Comparison of ENCODE assay signal across 9 mouse cellular contexts in genomic region chr1:21101221-21102006, GRCm38 (mm10). TPM values are rescaled to one million over a fixed set of nuclear protein-coding genes. Genes with fewer than 3 reads are reported as not detected.
DNase-seq lines count a peak whose midpoint lies in the region; ATAC-seq and TF ChIP-seq lines count a peak whose summit lies in the region.
"Had no signal": no experiment of that assay in that cellular context is flagged by ENCODE, and none has a peak within 500 bp of the region (broad histone marks: within the 10 kb centered on the region; RNA-seq: fewer than 3 reads in every experiment).

No protein-coding gene starts in this region.

- no peak overlapping the region for H3K9ac ChIP-seq in midbrain, embryonic 11.5 days (ENCODE audit: low read length)
- H3K9ac ChIP-seq in midbrain, embryonic 13.5 days (replicated peaks) = no peak overlapping the region
- H3K9ac ChIP-seq in forebrain, embryonic 13.5 days = no peak overlapping the region
- H3K9ac ChIP-seq in stomach, postnatal 0 days (ENCODE audit: low read length) = no peak overlapping the region

- TF ChIP-seq POLR2A in bone marrow, adult 2 months (IDR thresholded peaks at IDR 0.05; ENCODE audit: borderline replicate concordance, control insufficient read depth, low read depth, low read length) = no peak

- H3K27ac ChIP-seq in midbrain, embryonic 11.5 days (ENCODE audit: low read depth, low read length) = no peak overlapping the region
- H3K27ac ChIP-seq in midbrain, embryonic 13.5 days = no peak overlapping the region
- H3K27ac ChIP-seq in bone marrow, adult 2 months (ENCODE audit: control insufficient read depth, insufficient read depth, low read depth, low read length, poor library complexity) = no peak overlapping the region
- H3K27ac ChIP-seq in forebrain, embryonic 13.5 days = no peak overlapping the region
- no peak overlapping the region for H3K27ac ChIP-seq in stomach, postnatal 0 days (replicated peaks)
- H3K27ac ChIP-seq: macrophage had no signal

- no peaks in the 10 kb centered on the region; the same call in 1 of the 2 replicates for H3K27me3 ChIP-seq in midbrain, embryonic 11.5 days (ENCODE audit: control insufficient read depth, insufficient read depth, low read length)
- H3K27me3 ChIP-seq in midbrain, embryonic 13.5 days = no peaks in the 10 kb centered on the region
- H3K27me3 ChIP-seq in forebrain, embryonic 13.5 days = no peaks in the 10 kb centered on the region
- no peaks in the 10 kb centered on the region for H3K27me3 ChIP-seq in stomach, postnatal 0 days (ENCODE audit: control insufficient read depth, insufficient read depth, low read length)

- peak; percentile 33 for ATAC-seq in midbrain, embryonic 11.5 days (ENCODE audit: low FRiP score)
- ATAC-seq in midbrain, embryonic 13.5 days = no peak
- ATAC-seq in forebrain, embryonic 13.5 days = 0 out of 2 replicates have a peak, but pooled peaks have one; percentile 30
- no peak for ATAC-seq in stomach, postnatal 0 days (ENCODE audit: low FRiP score, low TSS enrichment)

- H3K36me3 ChIP-seq in midbrain, embryonic 11.5 days (ENCODE audit: control insufficient read depth, insufficient read depth, low read length) = no peaks in the 10 kb centered on the region
- H3K36me3 ChIP-seq in midbrain, embryonic 13.5 days = no peaks in the 10 kb centered on the region
- H3K36me3 ChIP-seq in forebrain, embryonic 13.5 days (ENCODE audit: poor library complexity, severe bottlenecking) = no peaks in the 10 kb centered on the region
- no peaks in the 10 kb centered on the region for H3K36me3 ChIP-seq in stomach, postnatal 0 days (ENCODE audit: control insufficient read depth, insufficient read depth, low read length)

- TF ChIP-seq CTCF in bone marrow, adult 2 months (IDR thresholded peaks at IDR 0.05; ENCODE audit: control insufficient read depth, insufficient read depth, low read length) = peak; percentile 85
- TF ChIP-seq CTCF in stomach, postnatal 0 days (IDR thresholded peaks at IDR 0.05; ENCODE audit: low read depth) = peak; percentile 85

- TF ChIP-seq EP300 in stomach, postnatal 0 days (optimal IDR thresholded peaks at IDR 0.05) = no peak

- no peak overlapping the region for H3K4me3 ChIP-seq in midbrain, embryonic 11.5 days (ENCODE audit: low read depth, low read length)
- no peak overlapping the region for H3K4me3 ChIP-seq in midbrain, embryonic 13.5 days (replicated peaks)
- no peak overlapping the region for H3K4me3 ChIP-seq in bone marrow, adult 2 months (replicated peaks; ENCODE audit: control insufficient read depth, low read depth, low read length)
- H3K4me3 ChIP-seq in forebrain, embryonic 13.5 days = no peak overlapping the region
- no peak overlapping the region for H3K4me3 ChIP-seq in stomach, postnatal 0 days (ENCODE audit: low read depth, low read length)

- WGBS in midbrain, embryonic 11.5 days = 56% methylated on average over 15 of the region's 15 CpGs
- 59% methylated on average over 15 of the region's 15 CpGs for WGBS in midbrain, embryonic 13.5 days
- WGBS in bone marrow, adult 2 months = 23% methylated on average over 15 of the region's 15 CpGs
- WGBS in forebrain, embryonic 13.5 days = 58% methylated on average over 15 of the region's 15 CpGs
- WGBS in stomach, postnatal 0 days = 39% methylated on average over 15 of the region's 15 CpGs

- DNase-seq in midbrain, embryonic 11.5 days (ENCODE audit: low spot score, missing footprints) = no peak
- DNase-seq in heart, postnatal 4 days = peak; percentile 86
- DNase-seq in layer of hippocampus, postnatal 25 days (ENCODE audit: extremely low spot score in 1 of 2, low spot score in 1 of 2) = peak; percentile 19 to 74
- DNase-seq in lung, postnatal 25 days (ENCODE audit: low spot score) = peak; percentile 75
- DNase-seq in stomach, postnatal 0 days (ENCODE audit: low spot score) = peak; percentile 68

- no peaks in the 10 kb centered on the region for H3K9me3 ChIP-seq in midbrain, embryonic 11.5 days (ENCODE audit: control insufficient read depth, low read length)
- no peaks in the 10 kb centered on the region for H3K9me3 ChIP-seq in midbrain, embryonic 13.5 days
- no peaks in the 10 kb centered on the region for H3K9me3 ChIP-seq in forebrain, embryonic 13.5 days (replicated peaks)
- H3K9me3 ChIP-seq in stomach, postnatal 0 days (ENCODE audit: control insufficient read depth, low read length) = no peaks in the 10 kb centered on the region

- H3K4me2 ChIP-seq in midbrain, embryonic 11.5 days = no peak overlapping the region
- H3K4me2 ChIP-seq in midbrain, embryonic 13.5 days (replicated peaks) = no peak overlapping the region
- no peak overlapping the region for H3K4me2 ChIP-seq in forebrain, embryonic 13.5 days
- H3K4me2 ChIP-seq in stomach, postnatal 0 days (replicated peaks; ENCODE audit: low read depth) = no peak overlapping the region

- H3K4me1 ChIP-seq in midbrain, embryonic 11.5 days (ENCODE audit: control insufficient read depth, insufficient read depth, low read length) = no peaks in the 10 kb centered on the region
- H3K4me1 ChIP-seq in midbrain, embryonic 13.5 days (replicated peaks) = no peaks in the 10 kb centered on the region; the same call in 1 of the 2 replicates
- no peaks in the 10 kb centered on the region for H3K4me1 ChIP-seq in bone marrow, adult 2 months (ENCODE audit: control insufficient read depth, insufficient read depth, low read length)
- H3K4me1 ChIP-seq in forebrain, embryonic 13.5 days = no peaks in the 10 kb centered on the region
- H3K4me1 ChIP-seq in stomach, postnatal 0 days (replicated peaks; ENCODE audit: control insufficient read depth, insufficient read depth) = no peaks in the 10 kb centered on the region

RNA-seq across cellular contexts. Expression of gene Tram2, which starts 22.4 kb away (rescaled TPM):
- 6.1 and 6.4 TPM in 2 replicates for polyA plus RNA-seq in midbrain, embryonic 11.5 days (2014; fragmentation: Nextera tagmentation; extraction: Ambion mirVana)
- polyA plus RNA-seq in midbrain, embryonic 13.5 days (2015; fragmentation: Nextera tagmentation; extraction: Ambion mirVana) = 2.2 and 2.5 TPM in 2 replicates
- 3.1 and 6.7 TPM in 2 replicates for polyA plus RNA-seq in bone marrow, adult 2 months (2011; ENCODE audit: insufficient read depth, insufficient read length, low replicate concordance, missing spikeins)
- 2.3 TPM in 2 replicates for polyA plus RNA-seq in forebrain, embryonic 13.5 days (2015; fragmentation: Nextera tagmentation; extraction: Ambion mirVana)
- total RNA-seq in heart, postnatal 4 days (2021) = 10 to 100 TPM; 13.2 to 14.6 TPM
- 1 to 10 TPM in 1 of 2 experiments, under 1 TPM in 1; 0.91 to 1.4 TPM for total RNA-seq in layer of hippocampus, postnatal 25 days (2021)
- 2.6 and 3.6 TPM in 2 replicates for polyA plus RNA-seq in stomach, postnatal 0 days (2015; fragmentation: Nextera tagmentation; extraction: Ambion mirVana)

Comparison
In these comparisons a context has a peak if more than half of its experiments do, and no peak if none do; other contexts are left out.
1. ATAC-seq: peak in midbrain, embryonic 11.5 days (single experiment) and forebrain, embryonic 13.5 days (single experiment); none in midbrain, embryonic 13.5 days (single experiment) and stomach, postnatal 0 days (single experiment).